Mouse (Mus musculus) heart, adult 8-10 months (tissue): ENCODE measurements at regions not wholly inside any gene's neighbourhood (a gene's known extent, or its start where the extent isn't known, plus 50 kb on each side); places are given as distances from the start of the nearest gene placed in this dataset.

Experiments used
- DNase-seq: peaks from one replicate; pipeline ENCODE4 v3.0.0; 2022; ENCODE audit warnings: low spot score

DNA sequence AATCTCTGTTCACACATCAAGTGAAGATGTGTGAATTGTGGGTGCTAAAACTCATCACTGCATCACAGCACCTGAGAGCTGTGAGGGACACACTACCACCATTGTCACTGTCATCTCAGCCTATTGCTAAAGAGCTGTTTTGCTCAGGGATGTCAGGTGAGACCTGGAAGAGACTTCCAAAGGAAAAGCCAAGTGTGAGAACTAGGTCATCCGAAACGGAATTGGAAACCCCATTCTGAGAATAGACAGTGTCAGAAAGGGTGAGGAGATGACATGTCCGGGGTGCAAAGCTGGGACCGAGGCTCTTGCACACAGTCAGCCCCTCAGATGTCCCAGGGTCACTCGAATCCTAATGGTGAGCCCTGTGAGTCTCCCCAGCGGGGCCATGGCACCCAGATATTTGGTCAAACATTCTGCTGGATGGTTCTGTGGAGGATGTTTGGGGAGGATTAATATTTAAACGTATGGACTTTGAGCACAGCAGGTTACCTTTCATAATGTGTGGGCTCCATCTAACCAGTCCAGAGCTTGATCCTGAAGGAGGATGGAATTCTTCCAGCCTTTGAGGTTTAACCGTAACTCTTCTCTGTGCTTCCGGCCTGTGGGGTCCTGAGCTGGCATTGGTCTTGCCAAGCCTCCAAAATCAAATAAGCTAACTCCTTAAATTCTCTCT is 150.3 kb downstream of the Rpl14 start:
- no peak for DNase-seq

DNA sequence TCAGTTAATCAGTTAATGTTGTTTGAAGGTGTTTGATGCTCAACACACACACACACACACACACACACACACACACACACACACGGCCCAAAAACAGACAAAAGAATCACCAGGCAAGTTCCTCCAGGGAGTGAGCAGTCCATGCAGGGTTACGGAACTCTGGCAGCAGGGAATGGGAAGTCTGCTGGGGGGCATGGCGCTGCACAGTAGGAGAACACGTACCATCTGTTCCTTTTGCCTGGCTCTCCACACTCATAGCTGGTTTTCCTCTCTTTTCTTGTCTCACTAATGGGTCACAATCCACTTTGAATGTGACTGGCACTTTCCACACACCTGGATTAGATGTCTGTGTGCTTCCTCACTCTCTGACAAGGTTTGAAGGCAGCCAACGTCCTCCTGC is 151.8 kb downstream of the Rpl14 start:
- no peak for DNase-seq

DNA sequence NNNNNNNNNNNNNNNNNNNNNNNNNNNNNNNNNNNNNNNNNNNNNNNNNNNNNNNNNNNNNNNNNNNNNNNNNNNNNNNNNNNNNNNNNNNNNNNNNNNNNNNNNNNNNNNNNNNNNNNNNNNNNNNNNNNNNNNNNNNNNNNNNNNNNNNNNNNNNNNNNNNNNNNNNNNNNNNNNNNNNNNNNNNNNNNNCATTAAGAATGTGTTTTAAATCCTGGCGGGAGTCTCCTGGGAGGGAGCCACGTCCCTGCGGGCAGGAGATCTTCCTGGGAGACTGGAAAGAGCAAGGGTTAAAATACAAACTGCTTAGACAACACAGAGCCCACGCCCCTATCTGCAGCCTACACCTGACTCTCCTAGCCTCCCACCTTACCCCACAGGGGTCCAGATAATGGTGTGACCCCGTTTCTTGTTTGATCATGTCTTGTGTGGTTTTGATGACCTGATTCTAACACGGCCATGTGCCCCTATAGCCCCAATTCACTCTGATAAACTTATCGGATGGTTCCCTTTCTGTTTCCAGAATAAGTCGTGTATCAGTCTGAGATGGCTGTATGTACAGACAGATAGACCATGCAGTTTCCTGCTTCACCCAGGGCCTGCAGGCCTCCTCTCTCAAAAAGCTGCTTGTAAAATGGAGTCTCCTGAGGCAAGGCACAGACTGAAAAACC is 160.8 kb downstream of the Rpl14 start:
- DNase-seq: no peak

GRCm38 (mm10) chr9:120732650-120733293 is 161.5 kb downstream of the Rpl14 start:
- no peak for DNase-seq

GRCm38 (mm10) chr9:120733681-120734465 is 162.6 kb downstream of the Rpl14 start:
- peak; percentile 46 for DNase-seq

DNA sequence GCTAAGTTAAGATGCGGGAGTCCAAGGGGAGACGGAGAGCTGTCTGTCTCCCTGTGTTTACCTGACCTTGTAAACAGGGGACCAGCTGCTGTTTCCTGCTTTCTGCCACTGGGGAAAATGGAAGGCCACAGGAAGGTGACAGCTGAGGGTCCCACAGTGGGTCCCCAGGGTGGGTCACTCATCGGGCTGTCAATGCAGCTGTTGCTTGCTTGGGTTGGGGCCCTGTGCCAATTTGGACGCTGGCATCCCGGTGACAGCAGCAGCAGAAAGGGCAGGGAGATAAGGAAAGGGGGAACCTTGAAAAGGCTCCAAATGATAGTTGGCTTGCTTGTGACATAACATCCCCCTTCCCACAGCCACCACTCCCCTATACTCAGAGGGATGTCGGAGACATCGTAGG is 164.0 kb downstream of the Rpl14 start:
- DNase-seq: no peak

DNA sequence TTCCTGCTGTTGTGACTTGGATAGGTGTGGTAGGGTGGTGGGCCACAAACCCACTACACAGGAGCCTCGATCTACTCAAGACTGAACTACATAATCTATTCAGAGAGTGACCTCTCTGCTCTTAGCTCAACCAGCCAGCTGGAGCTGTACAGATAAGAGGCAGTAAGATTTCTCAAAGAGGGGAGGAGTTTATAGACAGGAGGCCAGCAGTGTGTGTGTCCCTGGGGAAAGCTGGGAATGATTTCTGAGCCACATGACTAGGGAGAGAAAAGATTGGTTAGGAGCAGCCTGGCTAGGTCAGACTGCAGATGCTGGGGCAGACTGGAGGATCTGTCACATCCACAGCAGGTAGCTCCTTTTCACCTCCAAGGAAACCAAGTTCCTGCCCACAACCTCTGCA is 166.7 kb downstream of the Rpl14 start:
- peak; percentile 46 for DNase-seq

DNA sequence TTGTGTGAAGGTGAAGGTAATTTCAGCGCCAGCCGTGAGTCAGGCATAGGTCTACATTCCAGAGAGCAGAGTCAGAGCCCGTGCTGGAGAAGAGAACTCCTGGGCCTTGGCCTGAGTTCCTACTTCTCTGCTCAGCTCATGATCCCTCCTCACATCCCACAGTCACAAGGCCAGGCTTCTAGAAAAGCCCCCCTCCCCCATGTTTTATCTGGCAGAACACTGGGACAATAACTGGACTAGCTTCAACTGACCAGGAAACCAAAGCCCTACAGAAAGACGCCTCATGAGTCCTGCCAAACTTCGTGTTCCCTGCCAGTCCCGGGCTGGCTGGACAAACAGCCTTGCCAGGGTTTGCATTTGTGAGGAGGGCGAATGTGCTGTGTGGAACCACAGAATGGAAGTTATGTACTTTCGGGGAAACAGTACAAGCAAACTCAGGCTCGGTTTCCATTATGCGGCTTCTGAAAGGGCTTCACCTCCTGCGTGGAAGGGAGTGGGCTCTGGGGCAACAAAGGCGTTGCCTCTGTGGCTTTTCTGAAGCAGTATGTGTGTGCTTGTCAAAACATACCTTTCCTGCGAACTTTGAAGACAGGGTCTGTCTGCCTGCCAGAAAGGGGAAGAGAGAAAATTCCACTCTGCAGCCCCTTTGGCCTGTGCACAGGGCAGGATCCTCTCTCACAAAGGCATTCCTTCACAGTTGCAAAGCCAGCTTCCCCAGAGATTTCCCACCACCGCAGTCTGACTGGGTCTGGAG is 168.1 kb downstream of the Rpl14 start:
- DNase-seq: peak; percentile 84

DNA sequence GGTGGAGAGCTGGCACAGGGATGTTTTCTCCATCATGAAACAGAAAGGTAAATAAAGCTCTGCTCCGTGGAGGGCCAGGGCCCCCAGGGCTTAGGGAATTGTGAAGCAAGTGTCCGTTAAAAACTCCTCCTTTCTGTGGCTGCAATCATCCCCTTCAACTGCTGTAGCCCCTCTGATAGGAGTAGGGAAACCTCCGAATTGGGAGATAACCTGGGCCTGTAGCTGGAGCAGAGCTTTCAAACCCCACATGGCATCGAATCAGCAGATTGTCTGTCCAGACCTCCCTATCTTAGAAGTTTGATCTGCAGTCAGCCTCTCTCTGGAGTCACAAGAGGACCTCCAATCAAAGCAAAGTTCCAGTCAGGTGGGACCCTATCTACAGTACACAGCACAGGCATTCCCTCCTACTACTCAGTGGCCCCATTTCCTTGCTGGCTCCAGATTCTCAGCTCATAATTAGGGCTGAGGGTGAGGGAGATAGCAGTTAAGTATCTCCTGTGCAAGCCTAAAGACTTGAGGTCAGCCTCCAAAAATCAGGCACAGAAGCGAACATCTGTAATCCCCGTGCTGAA is 168.8 kb downstream of the Rpl14 start:
- no peak for DNase-seq

DNA sequence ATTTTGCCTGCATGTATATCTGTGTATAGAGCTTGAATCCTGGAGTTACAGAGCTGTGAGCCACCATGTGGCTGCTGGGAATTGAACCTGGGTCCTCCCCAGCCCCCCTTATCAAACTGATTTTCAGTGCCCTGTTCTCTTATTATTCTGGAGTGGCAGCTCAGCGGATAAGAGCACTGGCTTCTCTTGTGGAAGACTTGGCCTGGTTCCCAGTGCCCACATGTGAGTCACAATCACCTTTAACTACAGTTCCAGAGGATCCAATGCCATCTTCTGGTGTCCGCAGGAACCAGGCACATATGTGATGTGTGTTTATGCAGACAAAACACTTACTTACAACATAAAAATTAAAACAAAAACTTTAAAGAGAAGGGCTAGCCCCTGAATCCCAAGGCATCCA is 170.3 kb downstream of the Rpl14 start:
- no peak for DNase-seq

GRCm38 (mm10) chr9:120743455-120743854 is 172.2 kb downstream of the Rpl14 start:
- peak; percentile 24 for DNase-seq

GRCm38 (mm10) chr9:120745674-120746073 is 174.4 kb downstream of the Rpl14 start:
- no peak for DNase-seq

- no peak for DNase-seq
These were observed 178.2 kb upstream of the Ctnnb1 start for GRCm38 (mm10) chr9:120750820-120751219.

- DNase-seq: no peak
These were observed 177.1 kb upstream of the Ctnnb1 start for GRCm38 (mm10) chr9:120751686-120752484.

GRCm38 (mm10) chr9:120754151-120754550 is 174.9 kb upstream of the Ctnnb1 start:
- no peak for DNase-seq

GRCm38 (mm10) chr9:120755486-120755885 is 173.5 kb upstream of the Ctnnb1 start:
- DNase-seq: no peak

DNA sequence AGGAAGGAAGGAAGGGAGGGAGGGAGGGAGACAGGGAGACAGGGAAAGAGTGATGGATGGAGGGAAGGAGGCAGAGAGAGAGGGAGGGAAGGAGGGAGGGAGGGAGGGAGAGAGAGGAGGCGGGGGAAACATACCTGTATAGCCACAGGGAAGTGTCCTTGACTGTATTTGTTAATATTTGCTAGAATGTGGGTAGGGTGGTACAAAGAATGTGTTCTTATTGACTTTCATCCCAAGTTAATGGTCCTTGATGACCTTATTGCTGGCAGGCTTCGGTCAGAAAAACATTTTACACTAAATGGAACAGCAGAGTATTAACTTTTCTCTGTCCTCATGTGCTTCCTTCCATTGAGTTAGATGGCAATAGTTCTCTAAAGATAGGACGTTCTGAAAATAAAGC is 171.0 kb upstream of the Ctnnb1 start:
- DNase-seq: no peak

DNA sequence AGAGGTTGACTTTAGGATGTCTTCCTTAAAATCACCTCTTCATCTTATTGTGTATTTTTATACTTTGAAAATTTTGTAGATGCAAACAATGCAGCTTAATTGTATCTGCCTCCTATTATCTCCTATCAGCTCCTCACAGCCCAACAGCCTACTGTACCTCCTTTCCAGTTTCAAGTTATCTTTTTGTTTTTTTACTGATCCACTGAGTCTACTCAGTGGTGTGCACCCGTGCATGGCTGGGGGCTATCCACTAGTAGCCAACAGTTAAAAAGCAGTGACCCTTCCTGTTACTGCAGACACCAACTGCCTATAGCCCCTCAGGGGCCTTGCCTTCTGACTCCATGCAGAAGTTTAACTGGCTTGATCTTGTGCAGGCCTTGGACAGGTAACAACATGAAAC is 170.4 kb upstream of the Ctnnb1 start:
- no peak for DNase-seq

DNA sequence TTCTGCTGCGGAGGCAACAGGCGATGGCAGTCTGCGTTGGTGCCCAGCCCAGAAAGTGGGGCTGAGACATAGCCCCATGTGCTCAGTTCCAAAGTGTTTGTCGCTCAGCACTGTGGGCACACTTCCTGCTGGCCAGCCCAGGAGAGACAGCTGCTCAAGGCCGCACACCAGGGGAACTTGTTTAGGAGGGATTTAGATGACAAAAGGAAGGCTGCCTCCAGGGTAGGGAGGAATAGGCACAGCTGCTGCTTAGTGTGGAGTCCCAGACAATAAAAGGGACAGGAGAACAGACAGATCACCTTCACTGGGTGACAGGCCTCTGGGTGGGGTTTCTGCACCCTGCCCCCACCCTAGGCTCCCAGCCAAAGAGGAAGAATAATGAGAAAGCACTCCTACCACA is 169.2 kb upstream of the Ctnnb1 start:
- no peak for DNase-seq

DNA sequence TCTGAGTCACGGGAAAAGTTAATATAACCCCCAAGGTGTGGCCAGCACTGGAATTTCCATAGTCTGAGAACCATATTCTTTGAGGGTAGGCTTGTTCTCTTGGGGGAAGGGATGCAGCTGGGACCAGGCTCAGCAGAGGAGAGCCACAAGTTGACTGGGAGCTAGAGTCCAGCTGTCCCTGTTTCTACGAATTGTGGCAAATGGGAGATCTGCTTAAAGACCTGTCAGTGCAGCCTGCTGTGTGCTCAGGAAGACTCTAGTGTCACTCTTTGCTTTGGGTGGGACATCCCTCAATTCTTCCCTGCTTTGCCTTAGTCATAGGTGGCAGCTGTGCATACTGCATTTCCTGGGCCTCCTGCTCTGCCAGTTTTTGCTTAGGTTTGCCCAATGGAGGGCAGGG is 165.2 kb upstream of the Ctnnb1 start:
- no peak for DNase-seq
